Mouse (Mus musculus): ENCODE results near the gene Bod1l. TPM values are rescaled to one million over a fixed set of nuclear protein-coding genes. Genes with fewer than 3 reads are reported as not detected.

Bod1l gene
- polyA plus RNA-seq, 1 experiment from 2014 or later = 22.8 TPM

DNA sequence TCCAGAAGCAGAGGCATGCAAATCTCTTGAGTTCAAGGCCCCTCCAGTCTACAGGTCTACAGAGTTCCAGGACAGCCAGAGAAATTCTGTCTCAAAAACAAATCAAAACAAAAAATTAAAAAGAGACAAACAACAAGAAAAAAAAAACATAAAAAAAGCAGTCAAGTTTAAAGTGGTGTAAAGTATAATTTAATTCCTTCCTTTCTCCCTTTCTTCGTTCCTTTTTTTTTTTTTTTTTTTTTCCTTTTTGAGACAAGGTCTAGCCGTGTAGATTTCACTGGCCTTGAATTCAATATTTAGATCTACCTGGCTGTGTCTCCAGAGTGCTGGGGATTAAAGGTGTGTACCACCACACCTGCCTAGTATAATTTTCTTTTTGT, 1.4 kb upstream of the Bod1l start:
- Histone ChIP-seq H3K4me2 (ENCODE audit: low read depth, low read length, severe bottlenecking) (peak overlapping the region; percentile 71; the same call in 1 of the 2 replicates), H3K4me1 (replicated peaks; ENCODE audit: control insufficient read depth, insufficient read depth, low read length) (no peaks in the 10 kb centered on the region; the same call in 1 of the 2 replicates), H3K36me3 (ENCODE audit: control insufficient read depth, insufficient read depth, low read length) (no peaks in the 10 kb centered on the region), H3K4me3 (ENCODE audit: low read depth, low read length) (no peak overlapping the region), H3K27me3 (ENCODE audit: control insufficient read depth, insufficient read depth, low read length) (no peaks in the 10 kb centered on the region), H3K9me3 (ENCODE audit: control insufficient read depth, low read length) (no peaks in the 10 kb centered on the region), H3K27ac (ENCODE audit: low read depth, low read length) (no peak overlapping the region), H3K9ac (ENCODE audit: low read length) (no peak overlapping the region)
- no peak for DNase-seq (ENCODE audit: low spot score)
- WGBS = 69% methylated on average over 2 of the region's 2 CpGs
- ATAC-seq (replicated peaks; ENCODE audit: low FRiP score) = no peak

GRCm38 (mm10) chr5:41844820-41845557, 874 bp upstream of the Bod1l start:
- H3K27me3 ChIP-seq (ENCODE audit: control insufficient read depth, insufficient read depth, low read length) = no peaks in the 10 kb centered on the region
- DNase-seq (ENCODE audit: low spot score) = peak; percentile 55
- peak; percentile 55 for ATAC-seq (replicated peaks; ENCODE audit: low FRiP score)
- H3K4me1 ChIP-seq (replicated peaks; ENCODE audit: control insufficient read depth, insufficient read depth, low read length) = no peaks in the 10 kb centered on the region; the same call in 1 of the 2 replicates
- no peak overlapping the region for H3K9ac ChIP-seq (ENCODE audit: low read length)
- H3K4me3 ChIP-seq (ENCODE audit: low read depth, low read length) = peak overlapping the region; percentile 95
- 19% methylated on average over 16 of the region's 16 CpGs for WGBS
- no peak overlapping the region for H3K27ac ChIP-seq (ENCODE audit: low read depth, low read length)
- H3K4me2 ChIP-seq (ENCODE audit: low read depth, low read length, severe bottlenecking) = peak overlapping the region; percentile 71
- no peaks in the 10 kb centered on the region for H3K36me3 ChIP-seq (ENCODE audit: control insufficient read depth, insufficient read depth, low read length)
- no peaks in the 10 kb centered on the region for H3K9me3 ChIP-seq (ENCODE audit: control insufficient read depth, low read length)

DNA sequence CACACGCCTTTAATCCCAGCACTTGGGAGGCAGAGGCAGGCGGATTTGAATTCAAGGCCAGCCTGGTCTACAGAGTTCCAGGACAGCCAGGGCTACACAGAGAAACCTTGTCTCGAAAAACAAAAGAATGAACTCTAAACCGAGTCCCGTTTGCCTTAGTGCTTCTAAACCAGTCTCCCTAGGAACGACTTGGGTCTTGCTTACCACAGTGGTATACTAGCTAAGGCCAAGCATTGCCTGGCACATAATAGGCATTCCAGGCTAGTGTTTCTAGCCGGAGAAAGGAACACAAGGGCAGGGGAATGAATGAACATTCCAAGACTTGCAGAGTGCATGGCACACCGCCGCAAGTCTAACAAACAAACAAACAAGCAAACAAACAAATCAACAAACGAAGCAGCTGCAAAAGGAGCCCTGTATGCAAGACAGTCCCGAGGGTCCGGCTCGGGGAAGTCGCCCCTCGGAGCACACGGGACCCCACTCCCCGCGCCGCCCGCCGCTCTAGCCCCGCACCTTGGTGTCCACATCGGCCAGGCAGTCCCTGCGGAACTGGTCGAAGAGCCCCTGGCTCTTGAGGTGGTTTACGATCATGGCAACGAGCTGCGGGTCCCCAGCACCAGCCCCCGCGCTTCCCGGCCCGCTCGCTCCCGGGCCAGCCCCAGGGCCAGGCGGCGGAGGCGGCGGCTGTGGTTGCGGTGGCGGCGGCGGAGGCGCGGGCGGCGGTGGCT, 532 bp downstream of the Bod1l start:
- no peak for DNase-seq (ENCODE audit: low spot score)

DNA sequence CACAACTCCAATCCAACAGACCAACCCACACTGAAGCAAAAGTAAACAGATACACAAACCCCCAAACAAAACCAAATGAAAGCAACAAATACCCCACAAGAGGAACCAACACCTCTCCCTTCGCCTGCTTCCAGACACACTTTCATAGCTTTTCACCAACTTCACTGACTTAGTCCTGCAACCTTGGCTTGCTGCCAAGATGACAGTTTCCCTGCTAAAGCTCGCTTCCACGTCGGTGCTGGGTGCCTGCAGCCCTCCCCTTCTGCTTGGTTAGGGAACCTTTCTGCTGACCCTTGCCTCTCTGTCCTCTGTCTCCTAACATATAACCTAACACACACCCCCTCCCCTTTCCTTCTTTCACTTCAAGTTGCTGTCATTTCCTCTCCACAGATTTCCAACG, 1.4 kb downstream of the Bod1l start:
- peak overlapping the region; percentile 71; the same call in 1 of the 2 replicates for H3K4me2 ChIP-seq (ENCODE audit: low read depth, low read length, severe bottlenecking)
- no peaks in the 10 kb centered on the region for H3K36me3 ChIP-seq (ENCODE audit: control insufficient read depth, insufficient read depth, low read length)
- ATAC-seq (replicated peaks; ENCODE audit: low FRiP score) (no peak), DNase-seq (ENCODE audit: low spot score) (no peak)
- no peaks in the 10 kb centered on the region for H3K27me3 ChIP-seq (ENCODE audit: control insufficient read depth, insufficient read depth, low read length)
- 63% methylated on average over 5 of the region's 5 CpGs for WGBS
- H3K4me3 ChIP-seq (ENCODE audit: low read depth, low read length) = no peak overlapping the region
- no peak overlapping the region for H3K9ac ChIP-seq (ENCODE audit: low read length)
- no peaks in the 10 kb centered on the region; the same call in 1 of the 2 replicates for H3K4me1 ChIP-seq (replicated peaks; ENCODE audit: control insufficient read depth, insufficient read depth, low read length)
- no peak overlapping the region for H3K27ac ChIP-seq (ENCODE audit: low read depth, low read length)
- H3K9me3 ChIP-seq (ENCODE audit: control insufficient read depth, low read length) = no peaks in the 10 kb centered on the region

More for the DNA sequence above, 532 bp downstream of the Bod1l start:
- H3K27me3 ChIP-seq (ENCODE audit: control insufficient read depth, insufficient read depth, low read length) = no peaks in the 10 kb centered on the region
- H3K4me3 ChIP-seq (ENCODE audit: low read depth, low read length) = peak overlapping the region; percentile 95
- no peak for ATAC-seq (replicated peaks; ENCODE audit: low FRiP score)
- peak overlapping the region; percentile 92 for H3K9ac ChIP-seq (ENCODE audit: low read length)
- H3K9me3 ChIP-seq (ENCODE audit: control insufficient read depth, low read length) = no peaks in the 10 kb centered on the region
- peak overlapping the region; percentile 71 for H3K4me2 ChIP-seq (ENCODE audit: low read depth, low read length, severe bottlenecking)
- no peak overlapping the region for H3K27ac ChIP-seq (ENCODE audit: low read depth, low read length)
- 2% methylated on average over 45 of the region's 46 CpGs for WGBS
- no peaks in the 10 kb centered on the region; the same call in 1 of the 2 replicates for H3K4me1 ChIP-seq (replicated peaks; ENCODE audit: control insufficient read depth, insufficient read depth, low read length)
- H3K36me3 ChIP-seq (ENCODE audit: control insufficient read depth, insufficient read depth, low read length) = no peaks in the 10 kb centered on the region

DNA sequence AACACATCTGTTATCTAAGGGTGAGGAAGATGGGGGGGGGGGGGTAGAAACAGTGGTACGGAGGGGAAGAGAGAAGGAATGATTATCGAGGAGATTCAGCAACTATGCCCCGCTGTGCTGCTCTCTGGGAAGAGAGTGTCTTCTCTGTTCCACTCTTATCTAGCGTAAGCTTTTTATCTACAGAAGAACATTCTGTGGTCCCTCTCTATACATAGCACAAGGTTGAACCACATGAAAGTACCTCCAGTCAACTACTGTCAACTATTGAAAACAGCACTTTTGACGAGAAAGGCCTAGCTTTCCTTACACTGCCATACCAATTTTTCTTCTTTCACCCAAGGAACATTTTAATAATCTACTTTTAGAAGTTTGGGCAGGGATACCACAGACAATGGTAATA, 2.4 kb downstream of the Bod1l start:
- H3K27ac ChIP-seq (ENCODE audit: low read depth, low read length) = no peak overlapping the region
- 91% methylated on average over 5 of the region's 5 CpGs for WGBS

DNA sequence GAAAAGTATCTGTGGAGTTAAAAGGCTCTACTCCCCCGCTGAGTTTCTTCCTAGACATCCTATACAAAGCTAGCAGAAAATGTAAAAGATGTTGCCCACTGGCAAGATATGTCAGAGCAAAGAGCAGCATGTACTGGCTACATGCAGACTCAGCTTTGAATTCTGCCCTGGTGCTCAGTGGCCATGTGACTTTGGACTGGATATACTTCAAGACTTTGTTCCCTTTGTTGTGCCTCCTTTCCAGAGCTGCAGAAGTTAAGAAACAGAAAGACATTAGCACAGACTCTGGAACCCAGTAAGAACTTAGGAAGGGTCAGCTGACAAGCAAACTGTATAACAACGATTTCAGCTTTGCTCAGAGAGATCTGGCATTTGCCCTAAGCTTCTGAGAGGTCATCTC, 14.0 kb downstream of the Bod1l start:
- ATAC-seq (replicated peaks; ENCODE audit: low FRiP score) (no peak), DNase-seq (ENCODE audit: low spot score) (no peak)
- Histone ChIP-seq H3K27ac (ENCODE audit: low read depth, low read length) (no peak overlapping the region), H3K36me3 (ENCODE audit: control insufficient read depth, insufficient read depth, low read length) (no peaks in the 10 kb centered on the region; the same call in 1 of the 2 replicates), H3K9me3 (ENCODE audit: control insufficient read depth, low read length) (no peaks in the 10 kb centered on the region), H3K9ac (ENCODE audit: low read length) (no peak overlapping the region), H3K4me3 (ENCODE audit: low read depth, low read length) (no peak overlapping the region), H3K27me3 (ENCODE audit: control insufficient read depth, insufficient read depth, low read length) (no peaks in the 10 kb centered on the region), H3K4me1 (replicated peaks; ENCODE audit: control insufficient read depth, insufficient read depth, low read length) (no peaks in the 10 kb centered on the region), H3K4me2 (ENCODE audit: low read depth, low read length, severe bottlenecking) (no peak overlapping the region)
- WGBS = 96% methylated on average over 2 of the region's 2 CpGs

More for the DNA sequence above, 2.4 kb downstream of the Bod1l start:
- Histone ChIP-seq H3K4me2 (ENCODE audit: low read depth, low read length, severe bottlenecking) (no peak overlapping the region), H3K9ac (ENCODE audit: low read length) (no peak overlapping the region), H3K4me1 (replicated peaks; ENCODE audit: control insufficient read depth, insufficient read depth, low read length) (no peaks in the 10 kb centered on the region; the same call in 1 of the 2 replicates), H3K36me3 (ENCODE audit: control insufficient read depth, insufficient read depth, low read length) (no peaks in the 10 kb centered on the region), H3K4me3 (ENCODE audit: low read depth, low read length) (no peak overlapping the region), H3K9me3 (ENCODE audit: control insufficient read depth, low read length) (no peaks in the 10 kb centered on the region), H3K27me3 (ENCODE audit: control insufficient read depth, insufficient read depth, low read length) (no peaks in the 10 kb centered on the region)
- no peak for DNase-seq (ENCODE audit: low spot score)
- ATAC-seq (replicated peaks; ENCODE audit: low FRiP score) = no peak

DNA sequence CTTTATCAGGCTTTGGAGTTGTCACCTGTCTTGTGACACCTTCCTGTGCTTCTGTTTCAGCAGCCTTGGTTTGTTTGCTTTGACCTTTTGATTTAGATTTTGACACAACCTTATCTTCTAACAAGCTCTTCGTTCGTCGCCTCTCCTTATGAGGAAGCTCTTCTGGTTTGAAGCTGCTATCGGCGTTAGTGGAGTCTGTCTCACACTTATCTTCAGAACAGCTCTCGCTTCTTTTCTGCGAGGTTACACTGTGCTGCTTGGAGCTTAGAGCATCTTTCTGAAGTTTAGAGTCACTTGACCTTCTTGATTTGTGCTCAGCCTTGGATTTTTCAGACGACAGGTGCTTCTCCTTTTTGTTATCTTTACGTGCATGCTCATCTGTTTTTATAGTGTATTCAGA, 23.0 kb downstream of the Bod1l start:
- H3K4me2 ChIP-seq (ENCODE audit: low read depth, low read length, severe bottlenecking) = no peak overlapping the region
- H3K27ac ChIP-seq (ENCODE audit: low read depth, low read length) = no peak overlapping the region
- H3K9me3 ChIP-seq (ENCODE audit: control insufficient read depth, low read length) = no peaks in the 10 kb centered on the region
- H3K36me3 ChIP-seq (ENCODE audit: control insufficient read depth, insufficient read depth, low read length) = peaks cover 5% of the 10 kb centered on the region; the same call in 1 of the 2 replicates
- no peak overlapping the region for H3K9ac ChIP-seq (ENCODE audit: low read length)
- 92% methylated on average over 9 of the region's 9 CpGs for WGBS
- no peak for DNase-seq (ENCODE audit: low spot score)
- ATAC-seq (replicated peaks; ENCODE audit: low FRiP score) = no peak
- H3K4me3 ChIP-seq (ENCODE audit: low read depth, low read length) = no peak overlapping the region
- H3K27me3 ChIP-seq (ENCODE audit: control insufficient read depth, insufficient read depth, low read length) = no peaks in the 10 kb centered on the region
- no peaks in the 10 kb centered on the region for H3K4me1 ChIP-seq (replicated peaks; ENCODE audit: control insufficient read depth, insufficient read depth, low read length)

DNA sequence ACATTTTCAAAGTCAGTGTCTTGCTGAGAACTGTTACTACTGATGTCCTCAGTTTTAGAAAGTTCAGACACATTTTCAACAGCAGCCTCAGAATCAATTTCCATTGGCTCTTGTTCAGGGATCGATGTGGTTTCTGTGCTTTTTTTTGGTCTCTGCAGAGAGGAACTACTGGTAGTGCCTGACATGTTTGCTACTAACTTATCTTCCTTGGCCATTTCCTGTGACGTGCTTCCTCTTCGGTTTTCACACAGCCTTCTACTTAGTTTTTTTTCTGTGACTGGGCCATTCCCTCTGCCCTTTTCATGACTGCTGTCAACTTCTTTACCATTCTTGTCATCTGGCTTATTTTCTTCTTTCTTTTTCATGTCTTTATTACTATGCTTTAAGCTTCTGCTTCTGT, 23.6 kb downstream of the Bod1l start:
- Histone ChIP-seq H3K27ac (ENCODE audit: low read depth, low read length) (no peak overlapping the region), H3K36me3 (ENCODE audit: control insufficient read depth, insufficient read depth, low read length) (peaks cover 5% of the 10 kb centered on the region; the same call in 1 of the 2 replicates), H3K9ac (ENCODE audit: low read length) (no peak overlapping the region), H3K9me3 (ENCODE audit: control insufficient read depth, low read length) (no peaks in the 10 kb centered on the region), H3K4me3 (ENCODE audit: low read depth, low read length) (no peak overlapping the region), H3K4me1 (replicated peaks; ENCODE audit: control insufficient read depth, insufficient read depth, low read length) (no peaks in the 10 kb centered on the region), H3K4me2 (ENCODE audit: low read depth, low read length, severe bottlenecking) (no peak overlapping the region), H3K27me3 (ENCODE audit: control insufficient read depth, insufficient read depth, low read length) (no peaks in the 10 kb centered on the region)
- no peak for ATAC-seq (replicated peaks; ENCODE audit: low FRiP score)
- 92% methylated on average over 3 of the region's 3 CpGs for WGBS
- no peak for DNase-seq (ENCODE audit: low spot score)

Measured in forebrain, embryonic 11.5 days (tissue).